Mouse (Mus musculus) MEL (cell line): ENCODE data around the gene Cav3. TPM values are rescaled to one million over a fixed set of nuclear protein-coding genes. Genes with fewer than 3 reads are reported as not detected.

Experiments
- DNase-seq: peaks from one replicate; pipeline ENCODE4 v3.0.0; 2011; ENCODE audit warnings: low read depth, low spot score
- H3K27ac ChIP-seq: 2 replicates; pipeline ENCODE4 v1.5.1; 2012; ENCODE audit warnings: low read depth, mild to moderate bottlenecking, control low read depth, low read length, moderate library complexity; ENCODE audit not compliant: control insufficient read depth
- H3K27me3 ChIP-seq, 2 experiments: fragments of 150-350 bp in 1 of 2; sonication (generic) in 1 of 2; 2 replicates each; pipeline ENCODE4 v1.6.1; 2012; ENCODE audit warnings: low read length in 2 of 2, mild to moderate bottlenecking in 2 of 2, improper control_type of control experiment in 1 of 2, moderate library complexity in 1 of 2; ENCODE audit not compliant: insufficient read depth in 2 of 2, control insufficient read depth in 1 of 2
- H3K36me3 ChIP-seq, 2 experiments: 2 replicates each; pipeline ENCODE4 v1.6.1; 2012 to 2014; ENCODE audit warnings: low read length in 2 of 2, improper control_type of control experiment in 1 of 2, inconsistent platforms in 1 of 2, mild to moderate bottlenecking in 1 of 2; ENCODE audit not compliant: insufficient read depth in 2 of 2, control insufficient read depth in 1 of 2
- H3K4me1 ChIP-seq, 2 experiments: fragments of 150-350 bp in 1 of 2; sonication (generic) in 1 of 2; 2 replicates each; pipeline ENCODE4 v1.6.1; 2012; ENCODE audit warnings: low read length in 2 of 2, improper control_type of control experiment in 1 of 2, mild to moderate bottlenecking in 1 of 2; ENCODE audit not compliant: insufficient read depth in 2 of 2, control insufficient read depth in 1 of 2
- H3K4me3 ChIP-seq, 2 experiments: fragments of 150-350 bp in 1 of 2; sonication (generic) in 1 of 2; 2 replicates each; pipeline ENCODE4 v1.5.1; 2012; ENCODE audit warnings: low read depth in 2 of 2, low read length in 2 of 2, mild to moderate bottlenecking in 2 of 2, moderate library complexity in 2 of 2, control low read depth in 1 of 2, improper control_type of control experiment in 1 of 2; ENCODE audit not compliant: control insufficient read depth in 1 of 2, insufficient read depth in 1 of 2
- H3K79me2 ChIP-seq: 2 replicates; pipeline ENCODE4 v1.6.1; 2012; ENCODE audit warnings: mild to moderate bottlenecking, low read length, moderate library complexity; ENCODE audit not compliant: control insufficient read depth, poor library complexity, insufficient read depth
- H3K9ac ChIP-seq: 2 replicates; pipeline ENCODE4 v1.6.1; 2012; ENCODE audit warnings: low read depth, mild to moderate bottlenecking, control low read depth, low read length, moderate library complexity; ENCODE audit not compliant: control insufficient read depth, poor library complexity, severe bottlenecking
- H3K9me3 ChIP-seq: fragments of 150-350 bp; sonication (generic); replicated peaks from 2 replicates; pipeline ENCODE4 v1.6.1; 2012; ENCODE audit warnings: mild to moderate bottlenecking, low read length, improper control_type of control experiment, moderate library complexity; ENCODE audit not compliant: insufficient read depth
- BHLHE40 ChIP-seq: IDR thresholded peaks from 2 replicates; pipeline ENCODE4 v1.6.1; 2012; ENCODE audit warnings: low read depth, mild to moderate bottlenecking, inconsistent platforms, low read length, improper control_type of control experiment, borderline replicate concordance
- CHD1 ChIP-seq: IDR thresholded peaks from 2 replicates; pipeline ENCODE4 v1.6.1; 2012; ENCODE audit warnings: low read depth, mild to moderate bottlenecking, inconsistent platforms, low read length, improper control_type of control experiment
- CTCF ChIP-seq, 3 experiments: IDR thresholded peaks in 2 of 3; conservative IDR thresholded peaks in 1 of 3; 2 replicates each; pipeline ENCODE4 v1.5.1; 2011 to 2012; ENCODE audit warnings: low read length in 3 of 3, low read depth in 2 of 3, mild to moderate bottlenecking in 2 of 3, improper control_type of control experiment in 1 of 3, inconsistent platforms in 1 of 3, mixed read lengths in 1 of 3, moderate library complexity in 1 of 3; ENCODE audit not compliant: control insufficient read depth in 1 of 3, insufficient read depth in 1 of 3, poor library complexity in 1 of 3, severe bottlenecking in 1 of 3
- ELF1 ChIP-seq: IDR thresholded peaks from 2 replicates; pipeline ENCODE4 v1.6.1; 2014; ENCODE audit warnings: low read depth, mild to moderate bottlenecking, inconsistent platforms, low read length, improper control_type of control experiment, moderate library complexity
- ETS1 ChIP-seq: IDR thresholded peaks from 2 replicates; pipeline ENCODE4 v1.6.1; 2012; ENCODE audit warnings: low read depth, mild to moderate bottlenecking, inconsistent platforms, low read length, improper control_type of control experiment, moderate library complexity
- GABPA ChIP-seq: IDR thresholded peaks from 2 replicates; pipeline ENCODE4 v1.6.1; 2012; ENCODE audit warnings: low read depth, mild to moderate bottlenecking, inconsistent platforms, low read length, improper control_type of control experiment, moderate library complexity
- GATA1 ChIP-seq: IDR thresholded peaks from 2 replicates; pipeline ENCODE4 v1.6.1; 2011; ENCODE audit warnings: low read depth, low read length, improper control_type of control experiment
- JUND ChIP-seq: IDR thresholded peaks from 2 replicates; pipeline ENCODE4 v1.6.1; 2011; ENCODE audit warnings: low read depth, mild to moderate bottlenecking, improper control_type of control experiment, low read length
- KAT2A ChIP-seq: conservative IDR thresholded peaks from 2 replicates; pipeline ENCODE4 v1.6.1; 2012; ENCODE audit warnings: low read depth, low read length, improper control_type of control experiment, inconsistent platforms
- MAX ChIP-seq: IDR thresholded peaks from 2 replicates; pipeline ENCODE4 v1.6.1; 2011; ENCODE audit warnings: low read length, improper control_type of control experiment
- MAZ ChIP-seq: IDR thresholded peaks from 2 replicates; pipeline ENCODE4 v1.6.1; 2012; ENCODE audit warnings: low read depth, mild to moderate bottlenecking, inconsistent platforms, low read length, improper control_type of control experiment
- MXI1 ChIP-seq: IDR thresholded peaks from 2 replicates; pipeline ENCODE4 v1.6.1; 2011; ENCODE audit warnings: mild to moderate bottlenecking, low read depth, low read length, improper control_type of control experiment
- NELFE ChIP-seq: IDR thresholded peaks from 2 replicates; pipeline ENCODE4 v1.6.1; 2011; ENCODE audit warnings: low read depth, low read length, improper control_type of control experiment
- NRF1 ChIP-seq: IDR thresholded peaks from 2 replicates; pipeline ENCODE4 v1.6.1; 2014; ENCODE audit warnings: low read depth, mild to moderate bottlenecking, inconsistent platforms, low read length, improper control_type of control experiment, moderate library complexity; ENCODE audit not compliant: poor library complexity, insufficient read depth, severe bottlenecking
- POLR2A ChIP-seq, 2 experiments: IDR thresholded peaks; 2 replicates each; pipeline ENCODE4 v1.6.1; 2011 to 2012; ENCODE audit warnings: low read length in 2 of 2, mild to moderate bottlenecking in 2 of 2, control low read depth in 1 of 2, improper control_type of control experiment in 1 of 2, low read depth in 1 of 2, moderate library complexity in 1 of 2; ENCODE audit not compliant: control insufficient read depth in 1 of 2, insufficient read depth in 1 of 2, poor library complexity in 1 of 2
- POLR2AphosphoS2 ChIP-seq: IDR thresholded peaks from 2 replicates; pipeline ENCODE4 v1.6.1; 2011; ENCODE audit warnings: low read length, improper control_type of control experiment
- RCOR1 ChIP-seq: IDR thresholded peaks from 2 replicates; pipeline ENCODE4 v1.6.1; 2012; ENCODE audit warnings: low read depth, mild to moderate bottlenecking, inconsistent platforms, low read length, improper control_type of control experiment
- SIN3A ChIP-seq: IDR thresholded peaks from 2 replicates; pipeline ENCODE4 v1.6.1; 2012; ENCODE audit warnings: low read length, improper control_type of control experiment, inconsistent platforms
- TAL1 ChIP-seq: IDR thresholded peaks from 2 replicates; pipeline ENCODE4 v1.6.1; 2012; ENCODE audit warnings: mild to moderate bottlenecking, inconsistent platforms, low read length, moderate library complexity, mixed read lengths
- UBTF ChIP-seq: IDR thresholded peaks from 2 replicates; pipeline ENCODE4 v1.6.1; 2012; ENCODE audit warnings: low read depth, mild to moderate bottlenecking, inconsistent platforms, low read length, improper control_type of control experiment, moderate library complexity, borderline replicate concordance; ENCODE audit not compliant: insufficient read depth
- USF1 ChIP-seq: IDR thresholded peaks from 2 replicates; pipeline ENCODE4 v1.6.1; 2014; ENCODE audit warnings: low read depth, mild to moderate bottlenecking, inconsistent platforms, low read length, improper control_type of control experiment, moderate library complexity
- polyA plus RNA-seq, 2 experiments: library from polyadenylated mRNA; stranded (reverse) in 1 of 2; unstranded in 1 of 2; fragments of >175 nt in 1 of 2; fragments of >200 nt in 1 of 2; gene quantifications; 2 replicates each; pipeline versions ENCODE4 v1.2.1 to v1.2.4; 2012; ENCODE audit warnings: low replicate concordance in 2 of 2, low read depth in 1 of 2; ENCODE audit not compliant: insufficient read length in 2 of 2, insufficient read depth in 1 of 2, missing spikeins in 1 of 2
- total RNA-seq: library from RNA; depleted of rRNA; stranded (reverse); fragments of 300-350 nt; gene quantifications from 2 replicates; pipeline ENCODE4 v1.2.3, GENCODE M21; 2012

Gene Cav3
- total and polyA plus RNA-seq, 3 experiments, result not detected

- Histone ChIP-seq H3K36me3 (no peaks in the 10 kb centered on the region), H3K79me2 (no peaks in the 10 kb centered on the region), H3K27me3 (no peaks in the 10 kb centered on the region), H3K9me3 (no peaks in the 10 kb centered on the region), H3K4me3 (no peak overlapping the region), H3K4me1 (no peaks in the 10 kb centered on the region), H3K27ac (no peak overlapping the region), H3K9ac (no peak overlapping the region)
- no peak for DNase-seq
- no peak for TF ChIP-seq MAX
- no peak for TF ChIP-seq MXI1
- TF ChIP-seq ETS1, result no peak
- no peak for TF ChIP-seq NELFE
- no peak for TF ChIP-seq TAL1
- TF ChIP-seq USF1, result no peak
- no peak for TF ChIP-seq CHD1
- TF ChIP-seq MAZ, result no peak
- TF ChIP-seq UBTF, result no peak
- no peak for TF ChIP-seq POLR2AphosphoS2
- no peak for TF ChIP-seq NRF1
- no peak for TF ChIP-seq RCOR1
These were observed 30.0 kb downstream of the Cav3 start for GRCm38 (mm10) chr6:112489181-112489909.

- H3K9me3 ChIP-seq, result no peaks in the 10 kb centered on the region
- H3K36me3 ChIP-seq, result no peaks in the 10 kb centered on the region
- H3K4me3 ChIP-seq, result no peak within 1 kb of the TSS
- H3K27me3 ChIP-seq, result no peaks in the 10 kb centered on the region
- no peaks in the 10 kb centered on the region for H3K4me1 ChIP-seq
- H3K27ac ChIP-seq, result no peak within 1 kb of the TSS
- H3K79me2 ChIP-seq, result no peaks in the 10 kb centered on the region
- TF ChIP-seq CTCF (IDR thresholded peaks at IDR 0.05 in 2 of 3, conservative IDR thresholded peaks at IDR 0.05 in 1 of 3; ENCODE audit: control insufficient read depth in 1 of 3, insufficient read depth in 1 of 3, low read depth in 2 of 3, low read length in 3 of 3, poor library complexity in 1 of 3, severe bottlenecking in 1 of 3) (no peak), UBTF (no peak), MXI1 (no peak), USF1 (no peak), POLR2AphosphoS2 (no peak), GABPA (no peak), KAT2A (no peak), SIN3A (no peak), GATA1 (no peak), ELF1 (no peak), POLR2A (IDR thresholded peaks at IDR 0.05; ENCODE audit: control insufficient read depth in 1 of 2, insufficient read depth in 1 of 2, low read depth in 1 of 2, low read length in 2 of 2, poor library complexity in 1 of 2) (no peak), BHLHE40 (no peak), JUND (no peak), MAX (no peak)
- H3K9ac ChIP-seq, result no peak within 1 kb of the TSS
- DNase-seq, result no peak
These were observed 30.7 kb downstream of the Cav3 start, which contains the start of gene Oxtr for GRCm38 (mm10) chr6:112489910-112490559. Oxtr (minus strand) TSS chr6:112489943.
